24 mouse cellular contexts compared by ENCODE assay signal in genomic region chr11:94538733-94539292, GRCm38 (mm10). TPM values are rescaled to one million over a fixed set of nuclear protein-coding genes. Genes with fewer than 3 reads are reported as not detected.
A peak's percentile ranks its signal among the peaks of the same experiment; 100 is the strongest.
DNase-seq lines count a peak whose midpoint lies in the region; ATAC-seq lines count a peak whose summit lies in the region.
"Had no signal": no experiment of that assay in that cellular context is flagged by ENCODE, and none has a peak within 500 bp of the region (broad histone marks: within the 10 kb centered on the region; RNA-seq: fewer than 3 reads in every experiment).

No protein-coding gene starts in this region.

- no peak for DNase-seq in embryonic facial prominence, embryonic 10.5 days (ENCODE audit: low spot score)
- DNase-seq in urinary bladder, postnatal 14 days (ENCODE audit: low spot score), result peak; percentile 75
- DNase-seq in urinary bladder, postnatal 10 days (ENCODE audit: low spot score), result no peak
- no peak for DNase-seq in T-cell, adult 2 months (ENCODE audit: low spot score)
- no peak for DNase-seq in gastrocnemius, postnatal 4 days (ENCODE audit: low spot score in 2 of 2)
- DNase-seq: cerebellum, adult 9-10 months; heart, adult 11 months; heart, postnatal 14 days; lung, postnatal 14 days; right cerebral cortex, postnatal 25 days; thymus, postnatal 36 days had no signal

- H3K36me3 ChIP-seq in embryonic facial prominence, embryonic 12.5 days, result 0 out of 2 replicates have a peak, but pooled peaks cover 10% of the 10 kb centered on the region
- H3K36me3 ChIP-seq in embryonic facial prominence, embryonic 10.5 days (replicated peaks), result peaks cover 17% of the 10 kb centered on the region
- no peaks in the 10 kb centered on the region for H3K36me3 ChIP-seq in stomach, embryonic 15.5 days
- H3K36me3 ChIP-seq: hindbrain, embryonic 12.5 days; midbrain, embryonic 15.5 days had no signal

- H3K9ac ChIP-seq in embryonic facial prominence, embryonic 12.5 days, result no peak overlapping the region
- H3K9ac ChIP-seq in stomach, embryonic 15.5 days, result no peak overlapping the region
- H3K9ac ChIP-seq: heart, embryonic 12.5 days; hindbrain, embryonic 12.5 days; midbrain, embryonic 15.5 days had no signal

- no peaks in the 10 kb centered on the region for H3K27me3 ChIP-seq in embryonic facial prominence, embryonic 12.5 days
- no peaks in the 10 kb centered on the region for H3K27me3 ChIP-seq in embryonic facial prominence, embryonic 10.5 days (replicated peaks; ENCODE audit: low read depth, poor library complexity, severe bottlenecking)
- H3K27me3 ChIP-seq in stomach, embryonic 15.5 days (replicated peaks), result no peaks in the 10 kb centered on the region
- H3K27me3 ChIP-seq: CH12.LX; heart, embryonic 12.5 days; hindbrain, embryonic 12.5 days; midbrain, embryonic 15.5 days had no signal

- no peak overlapping the region for H3K27ac ChIP-seq in embryonic facial prominence, embryonic 12.5 days
- H3K27ac ChIP-seq in embryonic facial prominence, embryonic 10.5 days (replicated peaks), result no peak overlapping the region
- no peak overlapping the region for H3K27ac ChIP-seq in stomach, embryonic 15.5 days
- H3K27ac ChIP-seq: hindbrain, embryonic 12.5 days; midbrain, embryonic 15.5 days had no signal

- H3K4me2 ChIP-seq in embryonic facial prominence, embryonic 12.5 days (replicated peaks), result no peak overlapping the region
- no peak overlapping the region for H3K4me2 ChIP-seq in stomach, embryonic 15.5 days
- H3K4me2 ChIP-seq: heart, embryonic 12.5 days; hindbrain, embryonic 12.5 days; liver, embryonic 11.5 days; midbrain, embryonic 15.5 days had no signal

- no peaks in the 10 kb centered on the region for H3K9me3 ChIP-seq in embryonic facial prominence, embryonic 12.5 days
- no peaks in the 10 kb centered on the region for H3K9me3 ChIP-seq in embryonic facial prominence, embryonic 10.5 days
- no peaks in the 10 kb centered on the region for H3K9me3 ChIP-seq in stomach, embryonic 15.5 days
- H3K9me3 ChIP-seq: hindbrain, embryonic 12.5 days; midbrain, embryonic 15.5 days had no signal

- 51% methylated on average over 8 of the region's 8 CpGs for WGBS in embryonic facial prominence, embryonic 12.5 days
- 61% methylated on average over 8 of the region's 8 CpGs for WGBS in embryonic facial prominence, embryonic 10.5 days
- 57% methylated on average over 8 of the region's 8 CpGs for WGBS in stomach, embryonic 15.5 days

- H3K4me1 ChIP-seq in embryonic facial prominence, embryonic 12.5 days, result peaks cover 4% of the 10 kb centered on the region
- H3K4me1 ChIP-seq in embryonic facial prominence, embryonic 10.5 days, result peaks cover 8% of the 10 kb centered on the region
- no peaks in the 10 kb centered on the region for H3K4me1 ChIP-seq in stomach, embryonic 15.5 days
- H3K4me1 ChIP-seq: heart, embryonic 12.5 days; hindbrain, embryonic 12.5 days had no signal

- no peak overlapping the region for H3K4me3 ChIP-seq in embryonic facial prominence, embryonic 12.5 days
- H3K4me3 ChIP-seq in embryonic facial prominence, embryonic 10.5 days, result no peak overlapping the region
- no peak overlapping the region for H3K4me3 ChIP-seq in stomach, embryonic 15.5 days (replicated peaks)
- H3K4me3 ChIP-seq: heart, embryonic 12.5 days; hindbrain, embryonic 12.5 days; megakaryocyte, embryonic 14.5 days; midbrain, embryonic 15.5 days had no signal

- peak; percentile 61 for ATAC-seq in embryonic facial prominence, embryonic 12.5 days (ENCODE audit: insufficient number of reproducible peaks, insufficient read depth, low FRiP score, low TSS enrichment)
- ATAC-seq in stomach, embryonic 15.5 days (ENCODE audit: insufficient read depth, low FRiP score, low read depth), result peak; percentile 60; the same call in 1 of the 2 replicates
- ATAC-seq: forebrain, embryonic 16.5 days; inflammation-experienced regulatory T-cells, adult 6 months; midbrain, embryonic 15.5 days had no signal

RNA-seq across cellular contexts. Expression of gene Rsad1, which starts 10.2 kb away (rescaled TPM):
- polyA plus RNA-seq in embryonic facial prominence, embryonic 12.5 days (2016; fragmentation: Nextera tagmentation; extraction: Ambion mirVana), result 5.0 and 5.7 TPM in 2 replicates
- polyA plus RNA-seq in embryonic facial prominence, embryonic 10.5 days (2016; fragmentation: Nextera tagmentation; extraction: Ambion mirVana), result 4.5 and 5.1 TPM in 2 replicates
- 3.5 and 4.0 TPM in 2 replicates for polyA plus RNA-seq in stomach, embryonic 15.5 days (2015; fragmentation: Nextera tagmentation; extraction: Ambion mirVana)
- total RNA-seq in gastrocnemius, postnatal 4 days (2021), result 1 to 10 TPM; 4.7 to 6.0 TPM

RNA-seq across cellular contexts. Expression of gene Mycbpap, which starts 17.3 kb away (rescaled TPM):
- 2.5 and 3.7 TPM in 2 replicates for polyA plus RNA-seq in embryonic facial prominence, embryonic 12.5 days (2016; fragmentation: Nextera tagmentation; extraction: Ambion mirVana)
- polyA plus RNA-seq in embryonic facial prominence, embryonic 10.5 days (2016; fragmentation: Nextera tagmentation; extraction: Ambion mirVana), result 2.7 and 3.6 TPM in 2 replicates
- 1.9 and 2.7 TPM in 2 replicates for polyA plus RNA-seq in stomach, embryonic 15.5 days (2015; fragmentation: Nextera tagmentation; extraction: Ambion mirVana)
- under 1 TPM; 0.26 to 0.59 TPM for total RNA-seq in gastrocnemius, postnatal 4 days (2021)
- total RNA-seq: neutrophil, adult 5-6 weeks had no signal
- polyA plus RNA-seq: inflammation-experienced regulatory T-cells, adult 6 months had no signal

RNA-seq across cellular contexts. Expression of gene Chad, which starts 26.0 kb away (rescaled TPM):
- 2.0 and 3.6 TPM in 2 replicates for polyA plus RNA-seq in embryonic facial prominence, embryonic 12.5 days (2016; fragmentation: Nextera tagmentation; extraction: Ambion mirVana)
- polyA plus RNA-seq in embryonic facial prominence, embryonic 10.5 days (2016; fragmentation: Nextera tagmentation; extraction: Ambion mirVana), result 0.09 and 0.11 TPM in 2 replicates
- 7.3 and 7.7 TPM in 2 replicates for polyA plus RNA-seq in stomach, embryonic 15.5 days (2015; fragmentation: Nextera tagmentation; extraction: Ambion mirVana)
- 1 to 10 TPM; 1.5 to 2.8 TPM for total RNA-seq in gastrocnemius, postnatal 4 days (2021)
- total RNA-seq: common myeloid progenitor, adult 5-6 weeks had no signal

RNA-seq across cellular contexts. Expression of gene Epn3, which starts 39.0 kb away (rescaled TPM):
- 2.7 and 4.2 TPM in 2 replicates for polyA plus RNA-seq in embryonic facial prominence, embryonic 12.5 days (2016; fragmentation: Nextera tagmentation; extraction: Ambion mirVana)
- polyA plus RNA-seq in embryonic facial prominence, embryonic 10.5 days (2016; fragmentation: Nextera tagmentation; extraction: Ambion mirVana), result 4.5 and 4.7 TPM in 2 replicates
- polyA plus RNA-seq in stomach, embryonic 15.5 days (2015; fragmentation: Nextera tagmentation; extraction: Ambion mirVana), result 12.0 and 12.4 TPM in 2 replicates
- total RNA-seq in gastrocnemius, postnatal 4 days (2021), result under 1 TPM; 0.47 to 0.49 TPM
- total RNA-seq: common myeloid progenitor, adult 5-6 weeks had no signal
- polyA plus RNA-seq: inflammation-experienced regulatory T-cells, adult 6 months had no signal

RNA-seq across cellular contexts. Expression of gene Spata20, which starts 52.8 kb away (rescaled TPM):
- 0.29 and 0.43 TPM in 2 replicates for polyA plus RNA-seq in embryonic facial prominence, embryonic 12.5 days (2016; fragmentation: Nextera tagmentation; extraction: Ambion mirVana)
- not detected in 2 replicates for polyA plus RNA-seq in embryonic facial prominence, embryonic 10.5 days (2016; fragmentation: Nextera tagmentation; extraction: Ambion mirVana)
- polyA plus RNA-seq in stomach, embryonic 15.5 days (2015; fragmentation: Nextera tagmentation; extraction: Ambion mirVana), result 0.17 and 0.45 TPM in 2 replicates
- under 1 TPM in 1 of 2 experiments, not detected in 1; 0.29 TPM for total RNA-seq in gastrocnemius, postnatal 4 days (2021)
- total RNA-seq: CH12.LX; common myeloid progenitor, adult 5-6 weeks; neutrophil, adult 5-6 weeks had no signal
- polyA plus RNA-seq: heart, embryonic 12.5 days; inflammation-experienced regulatory T-cells, adult 6 months; limb, embryonic 11.5 days; liver, embryonic 11.5 days had no signal
